Mouse (Mus musculus): ENCODE results near the gene Sox2. TPM values are rescaled to one million over a fixed set of nuclear protein-coding genes. Genes with fewer than 3 reads are reported as not detected.
A peak's percentile ranks its signal among the peaks of the same experiment; 100 is the strongest.

The Sox2 gene
- total RNA-seq (2021): 10 to 100 TPM; 55.8 to 59.3 TPM

- intact Hi-C loops (cut with DNase I): loop anchor here (5.0 kb wide), 1 partner anchor 922 kb away; no protein-coding TSS in a partner anchor
- DNase-seq: peak; percentile 86
Measured at GRCm38 (mm10) chr3:34649726-34650620, at the start of gene Sox2. Sox2 (plus strand) TSS chr3:34650405.

DNA sequence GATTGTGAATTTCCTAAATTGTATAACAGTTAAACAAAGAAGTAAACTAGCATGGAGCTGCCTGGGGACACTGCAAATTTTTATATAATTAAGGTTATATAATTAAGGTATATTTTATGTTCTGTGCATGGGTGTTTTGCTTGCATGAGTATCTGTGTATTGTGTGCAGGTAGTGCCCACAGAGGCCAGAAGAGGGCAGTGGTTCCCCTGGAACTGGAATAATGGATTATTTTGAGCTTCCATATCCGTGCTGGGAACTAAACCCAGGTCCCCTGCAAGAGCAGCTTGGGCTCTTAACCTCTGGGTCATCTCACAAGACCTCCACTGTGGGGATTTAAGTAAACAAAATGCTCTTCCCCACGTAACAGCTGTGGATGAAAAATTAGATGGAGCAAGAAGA is 49.1 kb upstream of the Sox2 start:
- DNase-seq: no peak
- intact Hi-C loops (cut with DNase I): no loop called here

GRCm38 (mm10) chr3:34614107-34614506 is 36.1 kb upstream of the Sox2 start:
- intact Hi-C loops (cut with DNase I): no loop called here
- DNase-seq: no peak

- DNase-seq: no peak
- intact Hi-C loops (cut with DNase I): no loop called here
Measured at GRCm38 (mm10) chr3:34615526-34615925, 34.7 kb upstream of the Sox2 start.

- no peak for DNase-seq
- intact Hi-C loops (cut with DNase I): no loop called here
Measured at GRCm38 (mm10) chr3:34618934-34619333, 31.3 kb upstream of the Sox2 start.

DNA sequence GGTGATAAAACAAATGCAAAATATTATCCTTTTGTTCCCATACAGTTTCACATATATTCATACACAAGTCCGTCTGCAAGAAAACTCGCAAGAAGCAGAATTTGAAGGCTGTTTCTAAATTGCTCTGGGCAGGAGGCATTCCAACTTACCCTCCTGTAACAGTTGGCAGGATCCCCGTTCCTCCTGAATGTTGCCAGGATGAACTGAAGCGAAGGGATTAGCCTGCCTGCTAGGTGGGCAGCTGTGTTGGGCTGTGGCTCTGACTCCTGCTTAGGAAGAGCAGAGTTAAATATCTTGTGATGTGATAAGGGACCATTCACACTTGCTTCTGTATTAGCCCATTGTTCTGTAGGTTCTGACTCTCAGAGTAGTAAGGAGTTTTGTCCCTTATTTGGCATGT is 30.1 kb upstream of the Sox2 start:
- intact Hi-C loops (cut with DNase I): no loop called here
- DNase-seq: peak; percentile 77

GRCm38 (mm10) chr3:34624721-34625270 is 25.4 kb upstream of the Sox2 start:
- no peak for DNase-seq
- intact Hi-C loops (cut with DNase I): no loop called here

DNA sequence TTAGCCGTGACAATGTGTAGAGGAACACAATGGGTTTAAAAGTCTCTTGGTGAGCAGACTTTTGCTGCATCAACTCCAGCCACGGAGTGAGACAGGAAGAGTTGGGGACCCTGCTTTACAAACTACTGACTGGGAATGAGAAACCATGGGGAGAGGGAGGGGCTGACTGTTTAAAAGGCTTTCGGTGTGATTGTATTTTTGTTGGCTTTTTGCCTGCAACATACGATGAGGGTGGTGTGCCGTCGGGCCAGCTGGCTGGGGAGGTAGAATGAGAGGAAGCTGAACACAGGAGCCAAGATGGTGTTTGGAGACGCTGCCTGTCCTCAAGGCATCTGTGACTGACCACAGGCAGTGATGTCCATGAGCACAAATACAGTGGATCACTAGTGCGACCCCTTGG is 23.7 kb upstream of the Sox2 start:
- intact Hi-C loops (cut with DNase I): no loop called here

GRCm38 (mm10) chr3:34630031-34630430 is 20.2 kb upstream of the Sox2 start:
- intact Hi-C loops (cut with DNase I): loop anchor here (10.0 kb wide), 1 partner anchor 305 kb away; no protein-coding TSS in a partner anchor
- no peak for DNase-seq

More for the DNA sequence above, 23.7 kb upstream of the Sox2 start:
- DNase-seq: peak; percentile 22

GRCm38 (mm10) chr3:34630736-34631135 is 19.5 kb upstream of the Sox2 start:
- intact Hi-C loops (cut with DNase I): loop anchor here (10.0 kb wide), 1 partner anchor 306 kb away; no protein-coding TSS in a partner anchor
- DNase-seq: no peak

GRCm38 (mm10) chr3:34636958-34637357 is 13.2 kb upstream of the Sox2 start:
- no peak for DNase-seq
- intact Hi-C loops (cut with DNase I): loop anchor here (10.0 kb wide), 1 partner anchor 312 kb away; no protein-coding TSS in a partner anchor

- intact Hi-C loops (cut with DNase I): loop anchor here (10.0 kb wide), 1 partner anchor 313 kb away; no protein-coding TSS in a partner anchor
- no peak for DNase-seq
Measured at GRCm38 (mm10) chr3:34637481-34637880, 12.7 kb upstream of the Sox2 start.

DNA sequence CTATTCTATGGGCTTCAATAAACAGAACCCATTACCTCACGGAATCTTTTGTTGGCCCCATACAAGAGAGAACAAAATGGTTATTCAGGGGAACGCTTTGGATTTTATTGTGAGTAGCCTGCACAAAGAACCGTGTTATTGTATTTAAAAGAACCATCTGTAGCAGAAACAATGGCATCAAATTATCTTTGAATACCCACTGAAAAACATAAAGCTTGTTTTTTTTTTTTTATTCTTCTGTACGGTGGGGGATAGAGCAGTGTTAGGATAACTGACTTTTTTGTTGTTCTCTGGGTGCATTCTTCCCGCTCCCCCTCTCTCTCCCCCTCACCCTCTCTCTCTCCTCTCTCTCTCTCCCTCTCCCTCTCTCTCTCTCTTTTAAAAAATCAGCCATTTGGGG is 12.3 kb upstream of the Sox2 start:
- intact Hi-C loops (cut with DNase I): loop anchor here (10.0 kb wide), 1 partner anchor 313 kb away; no protein-coding TSS in a partner anchor
- DNase-seq: no peak

DNA sequence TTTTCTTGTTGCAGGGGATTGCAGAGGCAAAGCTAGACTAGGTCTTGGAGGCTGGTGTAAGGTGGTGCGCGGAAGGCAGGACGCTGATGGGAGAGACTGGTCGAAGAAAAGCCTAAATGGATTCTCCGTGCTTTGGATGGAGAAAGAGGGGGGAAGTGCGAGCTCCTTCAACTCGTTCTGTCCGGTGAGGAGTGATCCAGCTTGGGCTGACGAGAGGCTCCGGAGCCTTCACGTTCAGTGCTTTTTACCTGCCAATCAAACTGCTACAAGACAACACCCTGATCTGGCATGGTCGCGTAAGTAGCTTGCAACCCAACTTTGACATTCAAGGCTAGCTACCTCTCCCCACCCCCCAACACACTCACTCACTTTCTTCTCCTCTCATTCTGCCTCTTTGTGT is 11.9 kb upstream of the Sox2 start:
- intact Hi-C loops (cut with DNase I): loop anchor here (10.0 kb wide), 1 partner anchor 314 kb away; no protein-coding TSS in a partner anchor
- no peak for DNase-seq

DNA sequence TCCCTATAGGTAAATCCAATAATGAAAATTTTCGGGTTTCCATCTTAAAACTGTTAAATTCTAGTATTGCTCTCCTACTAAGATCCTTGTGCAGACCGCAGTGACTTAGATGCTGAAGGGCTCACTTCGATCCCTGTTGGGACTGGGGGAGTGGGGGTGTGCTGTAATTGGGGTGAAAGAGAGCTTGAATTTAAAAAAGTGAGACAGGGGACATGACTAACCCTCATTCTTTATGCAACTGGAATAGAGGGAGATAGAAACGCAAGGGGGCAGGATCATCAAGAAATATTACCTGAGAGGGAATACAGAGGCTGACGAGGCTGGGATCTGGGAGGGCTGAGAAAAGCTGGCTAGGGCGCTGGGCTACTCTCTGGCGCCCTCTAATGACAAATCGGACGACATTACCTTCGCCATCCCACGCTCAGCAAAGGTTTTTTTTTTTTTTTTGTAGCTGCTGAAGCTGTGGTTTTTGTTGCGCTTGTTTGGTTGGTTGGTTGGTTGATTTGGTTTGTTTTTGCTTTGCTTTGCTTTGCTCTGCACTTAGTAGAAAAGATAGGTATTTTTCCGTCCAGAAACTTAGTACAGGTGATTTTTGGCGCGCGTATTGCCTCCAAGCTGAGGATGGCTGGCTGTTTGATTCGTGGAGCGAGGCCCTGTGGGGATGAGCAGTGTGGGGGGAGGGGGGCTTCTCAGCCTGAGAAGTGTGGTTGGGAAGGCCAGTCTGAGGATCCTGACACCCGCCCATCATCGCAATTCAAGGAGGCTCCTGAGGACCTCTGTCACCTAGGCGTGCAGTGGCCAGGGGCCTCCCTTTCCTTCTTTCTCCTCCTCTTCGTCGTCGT is 11.0 kb upstream of the Sox2 start:
- DNase-seq: peak; percentile 63
- intact Hi-C loops (cut with DNase I): loop anchor here (10.0 kb wide), 1 partner anchor 314 kb away; no protein-coding TSS in a partner anchor

GRCm38 (mm10) chr3:34639873-34640270 is 10.3 kb upstream of the Sox2 start:
- intact Hi-C loops (cut with DNase I): loop anchor here (5.0 to 10.0 kb wide), 3 partner anchors 78 to 315 kb away; no protein-coding TSS in a partner anchor
- DNase-seq: no peak

- no peak for DNase-seq
- intact Hi-C loops (cut with DNase I): loop anchor here (5.0 kb wide), 2 partner anchors 78 to 198 kb away; no protein-coding TSS in a partner anchor
Measured at GRCm38 (mm10) chr3:34640276-34640675, 9.9 kb upstream of the Sox2 start.

GRCm38 (mm10) chr3:34640690-34641600 is 9.3 kb upstream of the Sox2 start:
- intact Hi-C loops (cut with DNase I): loop anchor here (5.0 kb wide), 2 partner anchors 79 to 199 kb away; no protein-coding TSS in a partner anchor
- peak; percentile 85 for DNase-seq

GRCm38 (mm10) chr3:34641756-34642497 is 8.3 kb upstream of the Sox2 start:
- intact Hi-C loops (cut with DNase I): loop anchor here (5.0 kb wide), 2 partner anchors 80 to 200 kb away; no protein-coding TSS in a partner anchor
- DNase-seq: no peak

Measured in left cerebral cortex, postnatal 4 days (tissue).